Mouse (Mus musculus) heart, postnatal 36 days (tissue): ENCODE measurements around the gene Nifk. TPM values are rescaled to one million over a fixed set of nuclear protein-coding genes. Genes with fewer than 3 reads are reported as not detected.

Source experiments
- DNase-seq, 2 experiments: peaks; one replicate each; pipeline ENCODE4 v3.0.0; 2021 to 2022
- intact Hi-C: fragments of 180-260 bp; cut with DNase I; formaldehyde crosslinking; loops from one replicate; pipeline ENCODE4 v1.15.1; 2025
- total RNA-seq, 2 experiments: library from RNA; stranded (reverse); gene quantifications; 2 replicates each; pipeline ENCODE4 v1.2.3; 2021

The Nifk gene
- total RNA-seq, result 10 to 100 TPM; 15.0 to 17.0 TPM

DNA sequence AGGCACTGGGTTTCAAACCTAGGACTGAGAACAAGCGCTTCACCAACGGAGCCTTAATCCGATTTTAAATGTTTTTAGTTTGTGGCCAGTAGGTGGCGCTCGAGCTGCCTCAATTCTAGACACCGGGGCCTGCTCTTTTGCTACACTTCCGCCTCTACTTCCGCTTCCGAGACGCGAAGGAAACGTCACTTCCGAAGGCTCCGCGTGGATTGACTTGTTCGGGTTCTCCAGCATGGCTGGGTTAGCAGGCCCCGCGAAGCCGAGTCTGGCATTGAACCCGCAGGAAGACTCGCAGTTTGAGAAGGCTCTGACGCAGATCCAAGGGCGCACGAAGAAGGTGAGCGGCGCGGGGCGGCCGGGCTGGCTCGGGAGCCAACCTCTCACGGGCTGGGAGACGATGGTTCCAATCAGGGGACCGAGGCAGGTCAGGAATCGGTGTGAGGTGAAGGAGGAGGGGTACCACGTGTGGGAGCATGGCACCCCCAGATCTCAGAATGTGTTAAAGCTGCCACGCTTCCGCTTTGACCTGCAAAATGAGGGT lies at the start of gene Nifk:
Nifk (plus strand) TSS at position 179 of the 541 bp plus-strand sequence.
- peak; percentile 89 to 91 for DNase-seq
- intact Hi-C loops, result loop anchor here (1.0 to 5.0 kb wide), 5 partner anchors 10 to 176 kb away; partner anchors contain the start of genes Clasp1 and Tsn

DNA sequence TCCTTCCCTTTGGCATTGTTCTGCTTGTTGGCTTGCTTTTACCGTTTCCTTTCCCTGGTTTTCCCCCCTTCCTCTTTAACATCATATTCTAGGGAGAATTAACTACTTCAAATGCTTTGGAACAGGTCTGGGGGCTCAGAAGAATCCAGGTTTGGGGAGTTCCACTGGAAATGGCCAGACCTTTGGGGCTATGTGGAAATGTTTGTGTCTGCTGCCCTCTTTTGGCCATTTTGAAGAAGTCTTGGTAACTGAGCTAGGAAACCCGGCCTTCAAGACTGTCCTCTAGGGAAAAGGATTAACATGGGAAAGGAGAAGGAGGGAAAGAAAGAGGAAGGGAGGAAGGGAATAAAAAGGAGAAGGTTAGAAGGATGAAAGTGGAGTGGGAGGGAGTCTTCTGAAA lies 46.5 kb upstream of the Nifk start:
- no peak for DNase-seq
- intact Hi-C loops, result no loop called here

DNA sequence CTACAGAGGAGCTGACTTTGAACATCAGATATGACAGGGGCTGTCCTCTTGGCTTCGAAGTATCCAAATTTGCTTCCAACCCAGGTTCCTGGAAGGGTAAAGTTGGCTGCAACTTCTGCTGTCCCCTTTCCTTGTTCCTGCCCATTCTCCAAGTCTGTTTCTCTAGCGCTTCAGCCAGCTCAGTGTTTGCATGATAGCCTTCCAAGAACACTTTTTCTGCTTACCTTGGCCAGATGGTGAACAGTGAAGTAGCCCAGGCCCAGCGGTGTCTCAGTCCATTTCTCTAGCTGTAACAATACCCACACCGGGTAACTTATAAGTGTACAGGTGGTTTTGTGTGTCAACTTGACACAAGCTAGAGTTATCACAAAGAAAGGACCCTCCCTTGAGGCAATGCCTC lies 29.3 kb upstream of the Nifk start:
- intact Hi-C loops, result no loop called here
- DNase-seq, result no peak

GRCm38 (mm10) chr1:118294192-118294591 lies 27.4 kb upstream of the Nifk start:
- DNase-seq, result no peak
- intact Hi-C loops, result no loop called here

DNA sequence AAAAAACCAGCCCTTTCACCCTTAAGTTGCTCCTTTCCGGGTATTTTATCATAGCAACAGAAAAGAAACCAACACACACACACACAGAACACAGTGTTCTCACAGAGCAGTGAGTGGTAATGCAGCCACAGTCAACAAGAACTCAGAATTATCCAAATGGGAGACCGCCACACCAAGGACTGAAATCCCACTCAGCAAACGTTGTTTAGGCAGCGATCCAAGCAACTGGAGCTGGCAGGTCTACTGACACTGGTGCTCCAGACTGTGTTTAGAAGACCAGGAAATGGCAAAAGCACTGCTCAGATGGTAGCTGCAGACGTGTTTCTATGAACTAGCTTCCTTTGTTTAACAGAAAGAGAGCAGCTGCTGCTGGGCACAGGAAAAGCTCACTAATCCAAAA lies 26.8 kb upstream of the Nifk start:
- intact Hi-C loops, result no loop called here
- no peak for DNase-seq

DNA sequence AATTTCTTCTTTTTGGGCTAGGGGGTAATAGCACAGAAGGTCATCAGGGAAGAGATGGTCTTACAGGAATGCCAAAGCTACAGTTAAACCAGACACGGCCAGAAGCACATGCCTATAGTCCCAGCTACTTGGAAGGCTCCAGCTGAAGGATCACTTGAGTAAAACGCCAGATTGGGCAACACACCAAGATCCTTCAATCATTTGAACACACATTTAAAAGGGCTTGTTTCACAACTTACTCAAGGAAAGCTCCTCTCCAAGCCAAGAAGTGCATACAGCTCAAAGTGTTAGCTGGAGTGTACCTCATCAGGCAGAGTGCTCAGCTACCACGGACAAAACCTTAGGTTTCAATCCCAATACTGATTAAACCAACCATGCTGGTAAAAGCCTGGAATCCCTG lies 25.0 kb upstream of the Nifk start:
- no peak for DNase-seq
- intact Hi-C loops, result no loop called here

DNA sequence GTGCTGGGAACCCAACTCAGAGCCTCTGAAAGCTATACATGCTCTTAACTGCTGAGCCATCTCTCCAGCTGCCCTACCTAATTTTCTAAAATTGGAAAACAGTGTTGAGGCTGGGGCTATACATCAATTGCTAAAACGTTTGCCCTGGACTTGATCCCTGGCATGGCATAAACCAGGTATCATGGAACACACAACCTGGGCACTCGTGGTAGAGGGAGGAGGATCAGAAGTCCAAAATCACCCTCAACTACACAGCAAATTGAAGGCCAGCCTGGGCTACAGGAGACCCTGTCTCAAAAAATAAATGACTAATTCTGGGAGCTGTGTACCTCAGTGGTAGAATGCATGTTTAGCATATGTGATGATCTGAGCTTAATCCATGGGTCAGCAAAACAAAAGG lies 23.9 kb upstream of the Nifk start:
- intact Hi-C loops, result no loop called here
- DNase-seq, result no peak

DNA sequence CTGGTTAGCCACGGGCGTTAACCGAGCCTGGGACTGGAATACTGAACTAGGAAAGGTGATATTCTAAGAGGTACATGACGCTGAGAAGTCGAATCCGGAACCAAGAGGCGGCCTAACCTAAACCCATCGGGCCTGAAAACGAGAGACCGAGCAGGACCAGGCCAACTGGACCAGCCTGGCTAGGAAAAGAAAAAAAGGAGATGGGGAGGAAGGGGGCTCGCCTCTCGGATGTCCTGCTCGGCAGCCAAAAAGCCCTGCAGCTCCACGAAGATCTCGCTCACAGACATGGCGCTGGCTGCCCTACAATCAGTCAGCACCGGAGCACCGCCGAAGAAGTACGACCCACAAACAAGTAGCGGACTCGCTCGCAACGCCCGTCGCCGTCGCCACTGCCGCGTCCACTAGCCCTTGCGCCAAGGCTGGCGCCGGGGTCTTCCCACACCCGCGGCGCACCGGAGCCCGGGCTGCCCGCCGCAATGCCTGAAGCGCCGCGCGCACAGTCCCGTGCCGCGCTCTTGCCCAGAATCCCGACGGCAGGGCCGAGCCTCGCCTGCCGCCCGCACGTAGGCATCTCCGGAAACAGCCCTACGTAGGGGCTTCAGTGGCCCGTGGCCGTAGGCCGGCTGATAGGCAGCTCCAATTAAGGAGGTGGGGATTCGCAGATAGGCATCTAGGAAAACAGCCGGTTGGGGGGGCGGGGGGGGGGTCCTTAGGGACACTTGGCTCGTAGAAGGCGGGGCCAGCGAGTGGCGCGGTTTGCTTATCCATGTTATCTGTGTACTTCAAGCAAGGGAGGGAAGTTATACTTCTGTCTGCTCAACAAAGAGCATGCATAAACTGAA lies 10.6 kb upstream of the Nifk start:
- DNase-seq, result peak; percentile 89 to 96
- intact Hi-C loops, result loop anchor here (1.0 kb wide), 1 partner anchor 10 kb away; the partner anchor contains the start of gene Nifk

GRCm38 (mm10) chr1:118311622-118312326 lies 9.9 kb upstream of the Nifk start, which contains the start of gene Tsn:
TSS of gene Tsn (minus strand) at chr1:118311739.
- intact Hi-C loops, result loop anchor here (1.0 kb wide), 1 partner anchor 10 kb away; the partner anchor contains the start of gene Nifk
- no peak for DNase-seq

- DNase-seq, result peak in 1 of 2 experiments; percentile 23
- intact Hi-C loops, result loop anchor here (1.0 to 5.0 kb wide), 4 partner anchors 9 to 177 kb away; partner anchors contain the start of gene Tsn
Observed at GRCm38 (mm10) chr1:118320696-118321095, 943 bp upstream of the Nifk start.

- intact Hi-C loops, result loop anchor here (5.0 kb wide), 1 partner anchor 122 kb away; no protein-coding TSS in a partner anchor
Observed at GRCm38 (mm10) chr1:118334749-118335713, 13.4 kb downstream of the Nifk start.

GRCm38 (mm10) chr1:118335847-118336246 lies 14.2 kb downstream of the Nifk start:
- intact Hi-C loops, result loop anchor here (2.0 to 5.0 kb wide), 3 partner anchors 121 to 163 kb away; no protein-coding TSS in a partner anchor
- no peak for DNase-seq

More at GRCm38 (mm10) chr1:118334749-118335713, 13.4 kb downstream of the Nifk start:
- DNase-seq, result no peak

DNA sequence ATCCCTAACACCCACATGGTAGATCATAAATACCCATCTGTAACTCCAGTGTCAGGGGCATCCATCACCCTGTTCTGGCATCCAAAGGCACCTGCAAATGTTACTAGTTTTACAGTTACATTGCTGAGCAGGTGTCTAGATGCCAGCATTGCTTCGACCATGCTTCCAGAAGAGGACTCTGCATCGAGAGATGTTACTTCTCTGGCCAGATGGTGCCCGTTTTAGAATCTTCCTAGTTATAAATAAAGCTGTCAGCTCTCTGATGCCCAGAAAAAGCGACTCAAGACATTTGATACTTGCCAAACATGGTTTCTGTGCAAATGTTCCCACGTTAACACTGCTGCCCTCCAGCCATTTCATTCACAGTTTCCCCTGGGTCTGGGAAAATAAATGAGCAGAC lies 16.3 kb downstream of the Nifk start:
- no peak for DNase-seq
- intact Hi-C loops, result loop anchor here (2.0 to 5.0 kb wide), 3 partner anchors 119 to 161 kb away; no protein-coding TSS in a partner anchor

DNA sequence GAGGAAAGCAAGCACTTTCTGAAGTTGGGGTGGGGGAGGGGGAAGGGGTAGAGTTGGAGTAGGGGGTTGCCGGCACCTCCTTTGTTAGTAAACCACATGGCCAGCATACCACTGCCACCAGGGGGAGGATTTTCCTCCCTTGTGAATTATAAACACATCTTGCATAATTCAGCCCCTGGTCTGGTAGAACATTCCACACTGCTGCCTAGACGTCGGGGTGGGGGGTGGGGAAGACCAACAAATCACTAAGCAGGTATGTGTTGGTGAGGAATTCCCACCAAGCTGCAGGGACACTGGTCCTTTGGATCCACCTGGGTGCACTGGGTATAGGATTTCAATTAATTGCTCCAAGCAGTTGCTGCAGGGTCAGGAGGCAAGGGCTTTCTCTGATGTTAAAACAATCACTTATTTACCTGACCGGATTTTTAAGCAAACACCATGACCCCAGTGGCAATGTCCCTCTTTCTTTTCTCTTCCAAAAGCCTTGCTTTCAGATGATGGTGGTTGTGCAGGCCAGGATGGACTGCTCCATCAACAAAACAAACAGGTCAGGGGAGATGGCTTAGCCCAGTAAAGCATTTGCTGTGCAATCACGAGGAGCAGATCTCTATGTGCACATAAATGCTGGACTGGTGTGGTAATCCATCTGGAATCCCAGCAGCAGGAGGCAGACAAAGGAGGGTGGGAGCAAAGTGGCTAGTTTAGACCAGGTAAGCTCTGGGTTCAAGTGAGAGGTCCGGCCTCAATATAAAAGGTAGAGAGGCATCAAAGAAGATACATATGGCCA lies 22.2 kb downstream of the Nifk start:
- intact Hi-C loops, result no loop called here

DNA sequence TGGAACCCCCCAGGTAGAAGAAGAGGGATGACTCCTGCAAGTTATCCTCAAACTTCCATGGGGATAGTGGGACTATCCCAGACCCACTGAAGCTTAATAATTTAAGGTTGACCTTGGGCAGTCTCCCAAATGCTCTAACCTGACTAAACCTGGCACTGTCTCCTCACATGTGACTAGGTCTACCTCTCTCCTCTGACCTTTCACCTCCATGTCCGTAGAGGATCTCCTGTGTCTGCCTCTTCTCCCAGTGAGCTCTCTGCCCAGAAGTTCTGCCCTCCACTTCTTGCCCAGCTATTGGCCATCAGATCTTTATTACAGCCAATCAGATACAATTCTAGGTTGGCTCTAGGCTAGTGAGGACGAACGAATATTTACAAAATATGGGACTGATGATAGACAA lies 28.3 kb downstream of the Nifk start:
- intact Hi-C loops, result no loop called here
- DNase-seq, result no peak

More for the DNA sequence above, 22.2 kb downstream of the Nifk start:
- DNase-seq, result no peak

DNA sequence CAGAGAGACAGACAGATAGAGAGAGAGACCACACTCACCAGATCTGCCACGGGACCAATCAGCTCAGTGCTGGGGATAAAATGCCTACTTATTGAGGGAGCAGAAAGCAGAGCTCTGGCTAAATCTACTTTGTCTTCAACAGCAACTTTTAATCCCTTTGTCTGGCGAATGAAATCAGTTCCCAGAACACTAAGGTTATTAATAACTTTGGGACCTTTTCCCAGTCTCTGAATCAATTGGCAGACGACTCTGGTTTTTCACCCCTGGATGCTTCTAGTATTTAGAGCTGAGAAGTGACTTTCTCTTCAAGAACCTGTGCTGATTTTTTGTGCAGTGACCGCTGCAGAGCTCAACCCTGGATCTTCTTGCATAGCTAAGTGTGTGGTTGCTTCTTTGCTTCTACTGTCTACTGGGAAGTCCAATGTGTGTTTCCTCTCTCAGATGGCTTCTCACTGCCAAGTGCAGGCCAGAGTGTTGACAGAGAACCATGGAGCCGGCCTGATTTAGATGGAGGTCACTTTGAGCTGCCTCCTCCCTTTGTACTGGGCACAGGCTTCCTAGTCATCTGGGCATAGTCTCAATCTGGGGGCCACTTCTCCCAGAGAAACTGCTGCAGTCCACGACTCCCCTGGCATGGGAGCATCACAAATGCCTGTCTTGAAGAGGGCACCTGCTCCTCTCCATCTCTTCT lies 37.6 kb downstream of the Nifk start:
- intact Hi-C loops, result no loop called here

GRCm38 (mm10) chr1:118367970-118368369 lies 46.3 kb downstream of the Nifk start:
- intact Hi-C loops, result loop anchor here (1.0 to 10.0 kb wide), 2 partner anchors 107 to 130 kb away; no protein-coding TSS in a partner anchor
- DNase-seq, result no peak

More for the DNA sequence above, 37.6 kb downstream of the Nifk start:
- peak; percentile 15 to 44 for DNase-seq
